Mouse (Mus musculus) limb, embryonic 11.5 days (tissue): ENCODE results near the gene Asf1b. TPM values are rescaled to one million over a fixed set of nuclear protein-coding genes. Genes with fewer than 3 reads are reported as not detected.

ENCODE experiments used
- ATAC-seq: fragments of 200-750 bp; cut with Nextera tagmentation; 2 replicates; pipeline ENCODE4 v1.8.0; 2017; ENCODE audit warnings: low read depth; ENCODE audit not compliant: insufficient number of reproducible peaks, low FRiP score, low TSS enrichment
- DNase-seq: peaks from one replicate; pipeline ENCODE4 v3.0.0-alpha.2; 2015; ENCODE audit warnings: low spot score
- H3K27ac ChIP-seq: fragments of 300-500 bp; sonication (generic); replicated peaks from 2 replicates; pipeline ENCODE4 v1.5.1; 2014; ENCODE audit warnings: low read depth, mild to moderate bottlenecking, low read length
- H3K27me3 ChIP-seq: fragments of 300-500 bp; sonication (generic); 2 replicates; pipeline ENCODE4 v1.6.1; 2014; ENCODE audit warnings: mild to moderate bottlenecking, low read length, mixed read lengths; ENCODE audit not compliant: control insufficient read depth, insufficient read depth
- H3K36me3 ChIP-seq: fragments of 300-500 bp; sonication (generic); 2 replicates; pipeline ENCODE4 v1.6.1; 2014; ENCODE audit warnings: mild to moderate bottlenecking, low read length, moderate library complexity, mixed read lengths; ENCODE audit not compliant: control insufficient read depth, insufficient read depth
- H3K4me1 ChIP-seq: fragments of 300-500 bp; sonication (generic); 2 replicates; pipeline ENCODE4 v1.6.1; 2014; ENCODE audit warnings: low read length, mixed read lengths; ENCODE audit not compliant: control insufficient read depth, insufficient read depth
- H3K4me2 ChIP-seq: fragments of 300-500 bp; sonication (generic); 2 replicates; pipeline ENCODE4 v1.6.1; 2014; ENCODE audit warnings: low read depth, mild to moderate bottlenecking, moderate library complexity; ENCODE audit not compliant: severe bottlenecking
- H3K4me3 ChIP-seq: fragments of 300-500 bp; sonication (generic); 2 replicates; pipeline ENCODE4 v1.5.1; 2014; ENCODE audit warnings: low read depth, low read length
- H3K9ac ChIP-seq: fragments of 300-500 bp; sonication (generic); 2 replicates; pipeline ENCODE4 v1.6.1; 2014; ENCODE audit warnings: mild to moderate bottlenecking, low read length
- H3K9me3 ChIP-seq: fragments of 300-500 bp; sonication (generic); 2 replicates; pipeline ENCODE4 v1.6.1; 2016; ENCODE audit warnings: low read length; ENCODE audit not compliant: control insufficient read depth
- WGBS: fragments of 180-500 bp; shearing (Covaris S2); extraction: QIAGEN DNeasy Blood & Tissue Kit; methylation state at CpG from one replicate; pipeline ENCODE4 v1.1.7; 2014; 5-methylcytosine and 5-hydroxymethylcytosine counted together
- polyA plus RNA-seq: library from polyadenylated mRNA; unstranded; fragments of >200 nt; fragmentation: Nextera tagmentation; extraction: Ambion mirVana; gene quantifications from 2 replicates; pipeline ENCODE4 v1.2.1, GENCODE M21; 2014

The Asf1b gene
- polyA plus RNA-seq, 1 experiment from 2014 or later, result 81.8 TPM

- no peak overlapping the region for H3K4me3 ChIP-seq
- no peak overlapping the region for H3K27ac ChIP-seq
- H3K4me2 ChIP-seq, result no peak overlapping the region
- DNase-seq (no peak), ATAC-seq (no peak)
- no peaks in the 10 kb centered on the region for H3K9me3 ChIP-seq
- H3K27me3 ChIP-seq, result no peaks in the 10 kb centered on the region
- WGBS, result 90% methylated on average over 4 of the region's 4 CpGs
- H3K4me1 ChIP-seq, result peaks cover 12% of the 10 kb centered on the region
- H3K9ac ChIP-seq, result no peak overlapping the region
- H3K36me3 ChIP-seq, result peaks cover 14% of the 10 kb centered on the region
Measured at GRCm38 (mm10) chr8:83971121-83971520, 15.8 kb downstream of the Asf1b start.

- Histone ChIP-seq H3K4me3 (peak overlapping the region; percentile 85; the same call in 1 of the 2 replicates), H3K9ac (peak overlapping the region; percentile 64; the same call in 1 of the 2 replicates), H3K9me3 (no peaks in the 10 kb centered on the region)
Measured at GRCm38 (mm10) chr8:83971661-83972060, 16.4 kb downstream of the Asf1b start.

GRCm38 (mm10) chr8:83972150-83973120, 17.1 kb downstream of the Asf1b start, which contains the start of gene Prkaca:
TSS of gene Prkaca (plus strand) at chr8:83972993.
- under 1% methylated on average over 78 of the region's 94 CpGs for WGBS
- Histone ChIP-seq H3K9ac (peak within 1 kb of the TSS; percentile 81), H3K9me3 (no peaks in the 10 kb centered on the region), H3K36me3 (peaks cover 11% of the 10 kb centered on the region), H3K27ac (0 out of 2 replicates have a peak within 1 kb of the TSS, but pooled peaks have one; percentile 33), H3K4me1 (peaks cover 19% of the 10 kb centered on the region), H3K4me3 (peak within 1 kb of the TSS; percentile 85), H3K27me3 (no peaks in the 10 kb centered on the region), H3K4me2 (peak within 1 kb of the TSS; percentile 98)
- DNase-seq (peak; percentile 98), ATAC-seq (peak; percentile 100)

More at GRCm38 (mm10) chr8:83971661-83972060, 16.4 kb downstream of the Asf1b start:
- H3K27me3 ChIP-seq, result no peaks in the 10 kb centered on the region
- WGBS, result 78% methylated on average over 6 of the region's 6 CpGs
- peaks cover 12% of the 10 kb centered on the region for H3K4me1 ChIP-seq
- DNase-seq (no peak), ATAC-seq (no peak)
- H3K27ac ChIP-seq, result no peak overlapping the region
- peaks cover 14% of the 10 kb centered on the region for H3K36me3 ChIP-seq
- peak overlapping the region; percentile 92; the same call in 1 of the 2 replicates for H3K4me2 ChIP-seq

GRCm38 (mm10) chr8:83973161-83974031, 18.1 kb downstream of the Asf1b start:
- Histone ChIP-seq H3K36me3 (peaks cover 6% of the 10 kb centered on the region; the same call in 1 of the 2 replicates), H3K9ac (peak overlapping the region; percentile 81), H3K27me3 (no peaks in the 10 kb centered on the region), H3K9me3 (no peaks in the 10 kb centered on the region), H3K4me2 (peak overlapping the region; percentile 98), H3K4me1 (peaks cover 21% of the 10 kb centered on the region), H3K27ac (0 out of 2 replicates have a peak overlapping the region, but pooled peaks have one; percentile 8), H3K4me3 (peak overlapping the region; percentile 85)
- ATAC-seq (peak; percentile 15; the same call in 1 of the 2 replicates), DNase-seq (peak; percentile 25)
- WGBS, result 7% methylated on average over 18 of the region's 37 CpGs

- H3K4me2 ChIP-seq, result no peak overlapping the region
Measured at GRCm38 (mm10) chr8:83974521-83974920, 19.2 kb downstream of the Asf1b start.

GRCm38 (mm10) chr8:83976101-83976630, 20.9 kb downstream of the Asf1b start:
- no peaks in the 10 kb centered on the region for H3K9me3 ChIP-seq
- WGBS, result 85% methylated on average over 4 of the region's 4 CpGs
- DNase-seq, result no peak
- H3K9ac ChIP-seq, result no peak overlapping the region
- H3K36me3 ChIP-seq, result peaks cover 6% of the 10 kb centered on the region
- peaks cover 21% of the 10 kb centered on the region for H3K4me1 ChIP-seq
- no peak overlapping the region for H3K27ac ChIP-seq
- no peak for ATAC-seq
- no peak overlapping the region for H3K4me3 ChIP-seq
- H3K27me3 ChIP-seq, result no peaks in the 10 kb centered on the region
- no peak overlapping the region for H3K4me2 ChIP-seq

More at GRCm38 (mm10) chr8:83974521-83974920, 19.2 kb downstream of the Asf1b start:
- Histone ChIP-seq H3K4me1 (peaks cover 21% of the 10 kb centered on the region), H3K27me3 (no peaks in the 10 kb centered on the region), H3K4me3 (no peak overlapping the region), H3K9me3 (no peaks in the 10 kb centered on the region), H3K27ac (no peak overlapping the region), H3K36me3 (0 out of 2 replicates have a peak, but pooled peaks cover 1% of the 10 kb centered on the region), H3K9ac (no peak overlapping the region)
- ATAC-seq (no peak), DNase-seq (no peak)
- WGBS, result 80% methylated on average over 4 of the region's 4 CpGs

GRCm38 (mm10) chr8:83976779-83977350, 21.6 kb downstream of the Asf1b start:
- Histone ChIP-seq H3K4me2 (0 out of 2 replicates have a peak overlapping the region, but pooled peaks have one; percentile 10), H3K9me3 (no peaks in the 10 kb centered on the region), H3K36me3 (peaks cover 9% of the 10 kb centered on the region), H3K4me3 (no peak overlapping the region), H3K27ac (no peak overlapping the region; the same call in 1 of the 2 replicates), H3K4me1 (peaks cover 20% of the 10 kb centered on the region), H3K27me3 (no peaks in the 10 kb centered on the region), H3K9ac (no peak overlapping the region)
- no peak for DNase-seq
- no peak for ATAC-seq
- 91% methylated on average over 5 of the region's 5 CpGs for WGBS
